Mouse (Mus musculus): ENCODE data around the gene Cldnd1. TPM values are rescaled to one million over a fixed set of nuclear protein-coding genes. Genes with fewer than 3 reads are reported as not detected.

Cldnd1 gene
- 127 and 128 TPM in 2 replicates for polyA plus RNA-seq (2014; fragmentation: Nextera tagmentation; extraction: Ambion mirVana)

DNA sequence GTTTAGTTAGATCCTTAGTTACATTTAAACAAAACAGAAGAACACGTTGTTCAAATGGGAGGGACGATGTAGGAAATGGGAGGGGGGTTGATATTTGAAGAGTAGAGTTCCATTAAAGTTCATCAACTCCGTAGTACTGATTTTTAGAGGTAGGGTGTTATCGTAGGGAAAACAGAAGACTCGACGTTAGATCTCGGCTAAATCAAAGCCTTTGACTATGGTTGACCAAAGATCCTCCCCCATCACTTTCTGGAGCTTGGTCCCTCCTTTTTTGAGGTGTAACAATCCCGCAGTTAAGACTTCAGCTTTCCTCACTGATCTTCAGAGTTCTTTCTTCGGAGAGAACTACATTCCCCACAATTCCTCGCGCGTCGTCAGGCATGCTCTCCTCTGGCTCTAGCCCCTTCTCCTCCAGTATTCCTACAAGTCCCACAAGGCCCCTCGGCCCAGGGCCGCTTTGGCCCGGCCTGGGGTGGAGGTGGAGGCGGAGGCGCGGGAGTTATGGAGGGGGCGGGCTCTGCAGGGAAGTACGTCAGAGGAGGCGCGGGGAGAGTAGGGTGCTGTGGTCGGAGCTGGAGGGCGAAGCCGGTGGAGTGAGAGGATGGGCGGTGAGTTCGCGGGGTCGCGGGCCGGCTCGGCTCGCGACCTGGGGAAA, at the start of gene Cldnd1:
TSS of gene Cldnd1 (plus strand) at position 434 of the 655 bp plus-strand sequence.
- no peaks in the 10 kb centered on the region for H3K9me3 ChIP-seq (ENCODE audit: low read depth, low read length)
- WGBS, result 1% methylated on average over 34 of the region's 35 CpGs
- no peaks in the 10 kb centered on the region for H3K27me3 ChIP-seq (ENCODE audit: insufficient read depth, low read length)
- no peak for TF ChIP-seq CTCF (IDR thresholded peaks at IDR 0.05; ENCODE audit: low read depth)
- H3K4me3 ChIP-seq (ENCODE audit: low read depth, low read length), result peak within 1 kb of the TSS; percentile 82
- peak; percentile 100 for ATAC-seq (ENCODE audit: insufficient read depth)
- peak within 1 kb of the TSS; percentile 74 for H3K9ac ChIP-seq
- H3K36me3 ChIP-seq (ENCODE audit: insufficient read depth), result peaks cover 31% of the 10 kb centered on the region
- H3K27ac ChIP-seq (ENCODE audit: low read depth), result peak within 1 kb of the TSS; percentile 77
- no peaks in the 10 kb centered on the region for H3K4me1 ChIP-seq (ENCODE audit: insufficient read depth)
- H3K4me2 ChIP-seq, result peak within 1 kb of the TSS; percentile 67
- peak; percentile 98 for DNase-seq

DNA sequence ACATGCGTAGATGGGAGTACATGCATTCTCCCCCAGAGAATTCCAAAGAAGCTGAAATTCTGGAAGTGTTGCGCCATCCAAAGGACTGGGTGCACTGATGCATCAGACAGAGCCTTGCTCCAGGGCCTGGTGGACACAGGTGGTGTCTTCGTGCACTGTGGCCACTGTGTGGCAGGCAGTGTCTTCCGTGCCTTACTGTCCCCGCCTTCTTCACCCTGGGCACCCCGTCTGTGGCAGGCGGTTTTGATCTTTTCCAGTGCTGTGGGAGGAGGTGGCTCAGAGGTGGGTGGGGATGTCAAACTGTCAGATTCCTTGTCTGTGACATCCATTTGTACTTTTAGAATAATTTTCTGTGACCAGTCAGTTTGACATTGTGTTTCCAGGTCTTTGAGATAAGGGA, 49.0 kb upstream of the Cldnd1 start:
- H3K9me3 ChIP-seq (ENCODE audit: low read depth, low read length), result no peaks in the 10 kb centered on the region
- no peak overlapping the region for H3K27ac ChIP-seq (ENCODE audit: low read depth)
- TF ChIP-seq CTCF (IDR thresholded peaks at IDR 0.05; ENCODE audit: low read depth), result no peak
- H3K4me2 ChIP-seq, result no peak overlapping the region
- ATAC-seq (ENCODE audit: insufficient read depth), result no peak
- H3K9ac ChIP-seq, result no peak overlapping the region
- peaks cover 59% of the 10 kb centered on the region for H3K36me3 ChIP-seq (ENCODE audit: insufficient read depth)
- no peak overlapping the region for H3K4me3 ChIP-seq (ENCODE audit: low read depth, low read length)
- H3K4me1 ChIP-seq (ENCODE audit: insufficient read depth), result no peaks in the 10 kb centered on the region
- no peaks in the 10 kb centered on the region for H3K27me3 ChIP-seq (ENCODE audit: insufficient read depth, low read length)
- 58% methylated on average over 7 of the region's 7 CpGs for WGBS
- DNase-seq, result no peak

DNA sequence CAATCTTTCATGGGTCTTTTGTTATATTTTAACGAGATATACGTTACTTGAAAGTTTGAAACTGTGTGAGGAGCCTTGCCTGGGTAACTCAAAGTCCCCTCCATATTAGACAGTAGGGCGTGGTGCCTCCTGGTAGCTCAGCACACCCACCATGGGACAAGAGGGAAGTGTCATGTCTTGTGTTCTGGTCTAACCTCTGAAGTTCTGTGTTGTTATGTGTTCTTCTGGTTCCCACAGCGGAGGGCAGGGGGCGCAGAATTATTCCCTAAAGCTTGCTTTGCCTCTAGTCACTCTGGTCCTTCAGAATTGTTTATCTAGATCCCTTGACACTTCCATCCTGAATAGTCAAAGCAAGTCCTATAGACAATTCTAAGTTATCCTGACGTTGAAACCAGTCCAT, 45.7 kb upstream of the Cldnd1 start:
- Histone ChIP-seq H3K4me1 (ENCODE audit: insufficient read depth) (no peaks in the 10 kb centered on the region), H3K36me3 (ENCODE audit: insufficient read depth) (peaks cover 30% of the 10 kb centered on the region), H3K9me3 (ENCODE audit: low read depth, low read length) (no peaks in the 10 kb centered on the region), H3K9ac (no peak overlapping the region), H3K27me3 (ENCODE audit: insufficient read depth, low read length) (no peaks in the 10 kb centered on the region), H3K4me3 (ENCODE audit: low read depth, low read length) (no peak overlapping the region), H3K27ac (ENCODE audit: low read depth) (no peak overlapping the region), H3K4me2 (no peak overlapping the region)
- WGBS, result 85% methylated on average over 6 of the region's 6 CpGs
- no peak for DNase-seq
- TF ChIP-seq CTCF (IDR thresholded peaks at IDR 0.05; ENCODE audit: low read depth), result no peak
- no peak for ATAC-seq (ENCODE audit: insufficient read depth)

DNA sequence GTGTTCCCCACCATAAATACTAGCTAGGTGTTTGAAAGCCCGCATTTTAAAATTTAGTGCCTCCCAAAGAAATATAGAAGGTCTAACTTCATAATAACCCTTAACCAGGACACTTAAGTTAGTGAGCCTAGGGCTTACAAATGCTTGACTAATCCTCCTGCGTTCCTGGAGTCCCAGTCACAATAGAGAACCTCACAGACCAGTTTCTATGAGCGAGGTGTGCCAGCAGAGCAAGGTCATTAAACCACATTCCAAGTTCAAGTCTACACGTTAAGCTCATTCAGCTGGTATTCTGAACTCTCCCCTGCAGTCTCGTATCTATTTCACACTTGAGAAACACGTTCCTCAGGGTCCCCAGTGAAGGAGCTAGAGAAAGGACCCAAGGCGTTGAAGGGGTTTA, 44.8 kb upstream of the Cldnd1 start:
- Histone ChIP-seq H3K9ac (no peak overlapping the region), H3K4me1 (ENCODE audit: insufficient read depth) (no peaks in the 10 kb centered on the region), H3K36me3 (ENCODE audit: insufficient read depth) (peaks cover 22% of the 10 kb centered on the region), H3K4me2 (no peak overlapping the region), H3K4me3 (ENCODE audit: low read depth, low read length) (no peak overlapping the region), H3K9me3 (ENCODE audit: low read depth, low read length) (no peaks in the 10 kb centered on the region), H3K27me3 (ENCODE audit: insufficient read depth, low read length) (no peaks in the 10 kb centered on the region), H3K27ac (ENCODE audit: low read depth) (no peak overlapping the region)
- WGBS, result 78% methylated on average over 7 of the region's 7 CpGs
- no peak for TF ChIP-seq CTCF (IDR thresholded peaks at IDR 0.05; ENCODE audit: low read depth)
- DNase-seq (no peak), ATAC-seq (ENCODE audit: insufficient read depth) (no peak)

DNA sequence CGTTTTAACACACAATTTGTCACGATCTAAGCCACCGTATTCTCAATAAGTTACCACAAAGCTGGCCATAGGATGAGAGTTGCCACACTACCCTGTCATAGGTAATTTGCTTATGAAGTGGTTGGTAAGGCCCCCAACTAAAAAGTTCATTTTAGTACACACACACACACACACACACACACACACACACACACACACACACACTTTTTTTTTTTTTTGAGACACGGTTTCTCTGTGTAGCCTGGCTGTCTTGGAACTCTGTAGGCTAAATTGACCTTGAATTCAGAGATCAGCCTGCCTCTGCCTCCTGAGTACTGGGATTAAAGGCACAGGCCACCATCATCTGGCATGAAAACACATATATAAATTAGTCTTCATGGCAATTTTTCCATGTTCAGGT, 43.8 kb upstream of the Cldnd1 start:
- peaks cover 13% of the 10 kb centered on the region for H3K36me3 ChIP-seq (ENCODE audit: insufficient read depth)
- H3K9ac ChIP-seq, result no peak overlapping the region
- no peaks in the 10 kb centered on the region for H3K9me3 ChIP-seq (ENCODE audit: low read depth, low read length)
- ATAC-seq (ENCODE audit: insufficient read depth), result no peak
- 95% methylated on average over 4 of the region's 4 CpGs for WGBS
- no peak for TF ChIP-seq CTCF (IDR thresholded peaks at IDR 0.05; ENCODE audit: low read depth)
- H3K4me2 ChIP-seq, result no peak overlapping the region
- H3K4me3 ChIP-seq (ENCODE audit: low read depth, low read length), result no peak overlapping the region
- no peak for DNase-seq
- no peaks in the 10 kb centered on the region for H3K27me3 ChIP-seq (ENCODE audit: insufficient read depth, low read length)
- H3K4me1 ChIP-seq (ENCODE audit: insufficient read depth), result no peaks in the 10 kb centered on the region
- no peak overlapping the region for H3K27ac ChIP-seq (ENCODE audit: low read depth)

DNA sequence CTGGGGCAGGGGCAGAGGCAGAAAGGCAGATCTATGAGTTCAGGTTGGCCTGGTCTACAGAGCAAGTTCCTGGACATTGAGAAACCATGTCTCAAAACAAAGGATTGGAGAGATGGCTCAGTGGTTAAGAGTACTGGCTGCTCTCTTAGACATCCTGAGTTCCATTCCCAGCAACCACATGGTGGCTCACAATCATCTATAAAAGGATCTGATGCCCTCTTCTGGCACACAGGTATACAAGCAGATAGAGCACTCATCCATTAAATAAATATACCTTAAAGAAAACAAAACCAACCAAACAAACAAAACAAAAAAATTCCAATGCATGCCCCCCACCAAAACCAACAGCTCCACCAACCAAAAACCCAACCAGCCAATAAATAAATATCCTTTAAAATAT, 43.2 kb upstream of the Cldnd1 start:
- Histone ChIP-seq H3K4me2 (no peak overlapping the region), H3K36me3 (ENCODE audit: insufficient read depth) (peaks cover 10% of the 10 kb centered on the region), H3K4me1 (ENCODE audit: insufficient read depth) (no peaks in the 10 kb centered on the region), H3K27me3 (ENCODE audit: insufficient read depth, low read length) (no peaks in the 10 kb centered on the region), H3K27ac (ENCODE audit: low read depth) (no peak overlapping the region), H3K4me3 (ENCODE audit: low read depth, low read length) (no peak overlapping the region), H3K9ac (no peak overlapping the region), H3K9me3 (ENCODE audit: low read depth, low read length) (no peaks in the 10 kb centered on the region)
- DNase-seq (no peak), ATAC-seq (ENCODE audit: insufficient read depth) (no peak)
- TF ChIP-seq CTCF (IDR thresholded peaks at IDR 0.05; ENCODE audit: low read depth), result no peak

DNA sequence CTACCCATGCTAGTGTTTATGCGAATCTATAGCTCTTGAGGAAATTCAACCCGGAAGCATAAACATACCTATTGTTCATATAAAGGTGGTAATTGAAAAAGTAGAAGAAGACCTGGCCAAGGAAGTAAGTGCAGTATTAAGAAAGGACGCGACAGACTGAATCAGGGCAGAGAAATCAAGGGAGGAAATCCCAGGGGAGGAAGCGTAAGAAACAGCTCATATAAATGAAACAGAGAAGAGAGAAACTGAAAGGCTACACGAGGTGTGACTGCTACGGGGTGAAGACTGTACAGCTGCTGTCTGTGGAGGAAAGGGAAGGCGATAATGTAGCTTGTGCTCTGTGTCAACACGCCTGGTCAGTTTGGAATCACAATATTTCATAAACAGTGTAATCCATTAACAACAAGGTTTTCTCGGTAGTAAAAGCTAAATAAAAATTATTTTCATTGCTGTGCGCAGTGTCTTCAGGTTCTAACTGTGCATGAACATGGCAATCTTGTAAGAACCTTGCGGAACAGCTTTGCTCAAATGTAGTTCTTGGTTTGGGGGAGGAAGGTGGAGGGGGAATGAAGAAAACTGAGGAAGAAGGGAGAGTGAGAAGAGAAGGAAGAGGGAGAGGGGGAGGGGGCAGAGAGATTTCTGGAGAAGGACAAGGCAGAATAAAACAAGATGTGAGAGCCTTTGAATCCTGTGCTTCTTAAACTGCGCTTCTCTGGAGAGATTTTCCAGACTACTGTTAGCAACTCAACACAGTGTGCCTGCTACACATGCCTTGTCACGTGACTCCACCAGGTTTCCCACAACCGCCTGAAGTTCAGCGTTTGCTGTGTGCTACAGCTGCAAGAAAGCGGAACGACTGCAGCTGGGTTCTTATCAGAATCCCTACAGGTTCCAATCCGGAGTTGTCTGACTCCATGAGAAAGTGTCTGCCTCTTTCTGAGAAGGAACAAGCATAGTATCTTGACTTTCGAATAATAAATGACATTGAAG, 41.9 kb upstream of the Cldnd1 start:
- ATAC-seq (ENCODE audit: insufficient read depth), result peak; percentile 56; the same call in 1 of the 2 replicates
- no peak overlapping the region for H3K27ac ChIP-seq (ENCODE audit: low read depth)

More for the DNA sequence above, 41.9 kb upstream of the Cldnd1 start:
- TF ChIP-seq CTCF (IDR thresholded peaks at IDR 0.05; ENCODE audit: low read depth), result no peak
- no peak overlapping the region for H3K9ac ChIP-seq
- WGBS, result 47% methylated on average over 20 of the region's 20 CpGs
- no peaks in the 10 kb centered on the region for H3K27me3 ChIP-seq (ENCODE audit: insufficient read depth, low read length)
- no peaks in the 10 kb centered on the region for H3K4me1 ChIP-seq (ENCODE audit: insufficient read depth)
- H3K4me3 ChIP-seq (ENCODE audit: low read depth, low read length), result no peak overlapping the region
- DNase-seq, result peak; percentile 43
- peak overlapping the region; percentile 36; the same call in 1 of the 2 replicates for H3K4me2 ChIP-seq
- H3K9me3 ChIP-seq (ENCODE audit: low read depth, low read length), result no peaks in the 10 kb centered on the region
- peaks cover 6% of the 10 kb centered on the region; the same call in 1 of the 2 replicates for H3K36me3 ChIP-seq (ENCODE audit: insufficient read depth)

Measured in lung, embryonic 14.5 days (tissue).